Mouse (Mus musculus): Measurements from ENCODE around the gene Plekhm3. TPM values are rescaled to one million over a fixed set of nuclear protein-coding genes. Genes with fewer than 3 reads are reported as not detected.

Gene Plekhm3
- polyA plus RNA-seq, 1 experiment from 2014 or later, result 7.8 TPM

DNA sequence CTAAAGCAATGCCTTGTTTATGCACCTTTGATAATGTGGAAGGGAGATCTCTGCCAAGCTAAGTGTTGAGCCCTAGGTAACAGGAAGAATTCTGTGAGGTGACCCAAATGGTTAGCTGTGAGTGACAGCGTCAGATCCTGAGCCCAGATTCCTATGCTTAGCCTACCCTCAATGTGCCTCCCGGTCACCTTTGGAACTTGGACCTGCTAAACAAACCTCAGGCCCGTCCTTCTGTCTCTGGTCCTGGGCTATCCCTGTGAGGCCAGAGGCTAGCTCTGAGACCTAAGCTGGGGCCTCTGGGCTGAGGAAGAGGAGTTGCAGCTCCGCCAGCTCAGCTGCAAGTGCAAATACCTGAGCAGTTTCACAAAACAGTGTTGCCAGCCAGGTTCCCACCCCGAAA is 202.0 kb downstream of the Plekhm3 start:
- H3K27me3 ChIP-seq, result 0 out of 2 replicates have a peak, but pooled peaks cover 4% of the 10 kb centered on the region
- ATAC-seq (replicated peaks; ENCODE audit: low FRiP score), result no peak
- no peak overlapping the region for H3K4me2 ChIP-seq
- no peaks in the 10 kb centered on the region for H3K36me3 ChIP-seq
- no peak overlapping the region for H3K4me3 ChIP-seq (replicated peaks)
- 88% methylated on average over 5 of the region's 5 CpGs for WGBS
- no peak overlapping the region for H3K27ac ChIP-seq
- no peaks in the 10 kb centered on the region for H3K9me3 ChIP-seq (replicated peaks)
- no peak overlapping the region for H3K9ac ChIP-seq
- H3K4me1 ChIP-seq, result peaks cover 11% of the 10 kb centered on the region; the same call in 1 of the 2 replicates

DNA sequence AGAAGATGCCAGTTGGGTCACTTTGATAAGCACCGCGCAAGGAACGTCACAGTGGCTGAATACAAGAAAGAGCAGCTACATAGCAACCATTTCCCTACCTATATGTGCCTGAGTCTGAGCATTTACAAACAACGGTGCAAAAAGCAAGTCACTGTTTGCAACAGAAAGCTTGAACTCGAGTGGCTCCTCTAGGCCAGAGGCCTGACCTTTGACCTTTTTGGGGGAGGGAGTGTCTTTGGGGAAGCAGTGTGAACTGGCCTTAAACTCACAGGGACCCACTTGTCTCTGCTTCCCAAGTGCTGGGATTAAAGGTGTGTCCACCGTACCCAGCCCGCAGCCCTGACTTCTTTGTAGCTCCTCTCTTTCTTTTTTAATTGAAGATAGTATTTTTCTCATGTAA is 203.0 kb downstream of the Plekhm3 start:
- Histone ChIP-seq H3K36me3 (no peaks in the 10 kb centered on the region), H3K27me3 (0 out of 2 replicates have a peak, but pooled peaks cover 4% of the 10 kb centered on the region), H3K9ac (no peak overlapping the region), H3K4me1 (peaks cover 11% of the 10 kb centered on the region; the same call in 1 of the 2 replicates), H3K4me2 (no peak overlapping the region), H3K9me3 (replicated peaks) (no peaks in the 10 kb centered on the region), H3K27ac (no peak overlapping the region), H3K4me3 (replicated peaks) (no peak overlapping the region)
- WGBS, result 75% methylated on average over 7 of the region's 7 CpGs
- no peak for ATAC-seq (replicated peaks; ENCODE audit: low FRiP score)

DNA sequence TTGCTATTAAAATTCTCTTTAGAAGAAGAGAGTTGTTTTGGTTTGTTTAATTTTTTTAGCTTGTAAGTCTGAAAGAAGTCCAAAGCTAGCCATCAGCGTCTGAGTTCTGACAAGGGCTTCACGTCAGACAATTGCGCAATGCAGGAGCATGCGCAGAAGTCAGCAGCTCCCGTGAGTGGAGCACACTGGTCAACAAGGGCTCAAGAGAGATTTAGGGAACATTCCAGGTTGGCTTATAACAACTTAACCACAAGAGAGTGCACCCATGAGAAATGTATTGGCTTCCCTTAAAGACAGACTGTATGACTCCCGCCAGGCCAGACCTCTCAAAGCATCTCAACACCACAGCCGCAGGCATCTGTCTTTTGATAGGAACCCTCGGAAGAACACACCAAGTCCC is 203.5 kb downstream of the Plekhm3 start:
- H3K36me3 ChIP-seq, result no peaks in the 10 kb centered on the region
- H3K9me3 ChIP-seq (replicated peaks), result no peaks in the 10 kb centered on the region
- H3K27ac ChIP-seq, result no peak overlapping the region
- no peak overlapping the region for H3K4me3 ChIP-seq (replicated peaks)
- ATAC-seq (replicated peaks; ENCODE audit: low FRiP score), result no peak
- H3K27me3 ChIP-seq, result peaks cover 8% of the 10 kb centered on the region; the same call in 1 of the 2 replicates
- WGBS, result 90% methylated on average over 8 of the region's 8 CpGs
- H3K4me1 ChIP-seq, result peaks cover 11% of the 10 kb centered on the region; the same call in 1 of the 2 replicates
- no peak overlapping the region for H3K4me2 ChIP-seq
- H3K9ac ChIP-seq, result no peak overlapping the region

DNA sequence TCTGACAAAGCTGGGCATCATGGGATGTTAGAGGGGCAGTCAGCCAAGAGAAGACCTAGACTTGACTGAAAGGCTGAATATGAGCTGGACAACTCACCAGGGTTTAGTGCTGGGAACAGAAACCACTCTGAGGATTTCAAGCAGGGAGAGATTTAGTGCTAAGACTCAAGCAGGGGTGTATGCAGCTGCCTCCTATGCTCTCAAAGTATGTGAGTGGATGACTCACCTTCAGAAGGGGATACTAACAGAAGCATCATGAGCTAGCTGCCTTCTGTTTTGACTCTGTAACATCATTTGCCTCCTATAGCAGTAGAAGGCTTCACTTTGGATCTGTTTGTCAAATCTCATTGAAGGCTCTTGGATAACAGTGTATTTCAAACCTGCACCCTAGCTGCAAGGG is 212.0 kb downstream of the Plekhm3 start:
- H3K4me2 ChIP-seq, result no peak overlapping the region
- no peaks in the 10 kb centered on the region for H3K36me3 ChIP-seq
- H3K4me3 ChIP-seq (replicated peaks), result no peak overlapping the region
- H3K4me1 ChIP-seq, result no peaks in the 10 kb centered on the region
- no peak for ATAC-seq (replicated peaks; ENCODE audit: low FRiP score)
- H3K9me3 ChIP-seq (replicated peaks), result no peaks in the 10 kb centered on the region
- H3K9ac ChIP-seq, result no peak overlapping the region
- peaks cover 4% of the 10 kb centered on the region; the same call in 1 of the 2 replicates for H3K27me3 ChIP-seq
- no peak overlapping the region for H3K27ac ChIP-seq

DNA sequence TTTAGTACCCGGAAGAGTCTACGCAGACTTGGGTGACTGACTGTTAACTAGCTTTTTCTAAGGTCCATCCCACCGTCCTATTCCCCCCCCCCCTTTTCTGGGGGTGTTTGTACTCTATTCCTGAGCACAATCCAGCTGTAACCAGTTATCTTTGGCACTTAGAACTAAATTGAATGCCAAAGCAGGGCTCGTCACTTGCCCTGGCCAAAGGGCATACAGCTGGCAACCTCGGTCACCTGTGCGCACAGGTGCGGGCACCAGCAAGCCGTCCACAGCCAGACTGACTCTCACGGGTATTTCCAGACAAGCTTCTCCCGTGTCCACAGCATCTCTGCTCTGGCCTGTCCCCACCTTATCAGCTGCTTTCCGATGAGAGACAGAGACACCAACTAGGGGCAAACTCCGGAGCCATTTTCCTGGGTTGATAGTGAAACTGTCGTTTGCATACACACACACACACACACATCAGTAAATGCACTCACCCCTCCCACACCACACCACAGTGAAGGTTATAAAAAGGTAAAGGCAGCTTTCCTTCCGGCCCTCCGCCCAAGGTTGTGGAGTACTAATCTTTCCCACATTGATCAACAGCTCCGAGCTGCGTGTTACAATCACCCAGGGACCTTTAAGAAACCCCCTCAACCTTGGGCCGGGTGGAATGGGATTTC is 213.7 kb downstream of the Plekhm3 start:
- Histone ChIP-seq H3K4me2 (no peak overlapping the region), H3K4me3 (replicated peaks) (no peak overlapping the region), H3K36me3 (no peaks in the 10 kb centered on the region), H3K9ac (no peak overlapping the region), H3K9me3 (replicated peaks) (no peaks in the 10 kb centered on the region), H3K27ac (no peak overlapping the region), H3K4me1 (peaks cover 17% of the 10 kb centered on the region), H3K27me3 (no peaks in the 10 kb centered on the region; the same call in 1 of the 2 replicates)
- WGBS, result 86% methylated on average over 18 of the region's 18 CpGs
- no peak for ATAC-seq (replicated peaks; ENCODE audit: low FRiP score)

GRCm38 (mm10) chr1:64738661-64739082 is 218.0 kb downstream of the Plekhm3 start:
- Histone ChIP-seq H3K4me2 (peak overlapping the region; percentile 96), H3K9me3 (replicated peaks) (no peaks in the 10 kb centered on the region), H3K4me3 (replicated peaks) (peak overlapping the region; percentile 60), H3K9ac (peak overlapping the region; percentile 44; the same call in 1 of the 2 replicates), H3K4me1 (peaks cover 42% of the 10 kb centered on the region), H3K27ac (peak overlapping the region; percentile 92), H3K27me3 (peaks cover 24% of the 10 kb centered on the region), H3K36me3 (no peaks in the 10 kb centered on the region; the same call in 1 of the 2 replicates)
- no peak for ATAC-seq (replicated peaks; ENCODE audit: low FRiP score)
- WGBS, result 0% methylated on average over 14 of the region's 14 CpGs

DNA sequence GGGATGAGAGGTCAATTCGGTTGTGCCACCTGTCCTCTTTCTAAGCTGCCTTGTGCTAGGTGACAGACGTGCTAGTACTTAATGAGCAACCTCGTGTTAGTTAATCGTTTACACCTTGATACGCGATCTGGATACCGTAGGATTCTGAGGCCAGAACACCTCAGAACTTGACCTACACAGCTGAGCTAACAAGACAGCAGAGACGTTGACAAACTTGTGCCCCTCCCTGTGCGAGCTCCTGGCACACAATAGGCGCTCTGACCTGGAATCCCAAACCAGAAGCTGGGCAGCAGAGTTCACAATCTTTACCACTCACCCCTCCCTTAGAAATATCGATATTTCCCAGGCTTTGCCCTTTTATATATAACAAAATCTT is 218.5 kb downstream of the Plekhm3 start:
- ATAC-seq (replicated peaks; ENCODE audit: low FRiP score), result peak; percentile 41
- WGBS, result under 1% methylated on average over 11 of the region's 11 CpGs

GRCm38 (mm10) chr1:64737502-64738179 is 219.0 kb downstream of the Plekhm3 start, which contains the start of gene Fzd5:
Gene Fzd5, minus strand, starts transcription at chr1:64737751.
- peak within 1 kb of the TSS; percentile 92 for H3K27ac ChIP-seq
- peaks cover 45% of the 10 kb centered on the region for H3K4me1 ChIP-seq
- under 1% methylated on average over 55 of the region's 73 CpGs for WGBS
- no peaks in the 10 kb centered on the region; the same call in 1 of the 2 replicates for H3K36me3 ChIP-seq
- ATAC-seq (replicated peaks; ENCODE audit: low FRiP score), result peak; percentile 97
- peak within 1 kb of the TSS; percentile 66 for H3K9ac ChIP-seq
- H3K9me3 ChIP-seq (replicated peaks), result no peaks in the 10 kb centered on the region
- H3K4me2 ChIP-seq, result peak within 1 kb of the TSS; percentile 96
- peaks cover 28% of the 10 kb centered on the region for H3K27me3 ChIP-seq
- peak within 1 kb of the TSS; percentile 60 for H3K4me3 ChIP-seq (replicated peaks)

More for the DNA sequence above, 218.5 kb downstream of the Plekhm3 start:
- Histone ChIP-seq H3K9me3 (replicated peaks) (no peaks in the 10 kb centered on the region), H3K36me3 (no peaks in the 10 kb centered on the region; the same call in 1 of the 2 replicates), H3K9ac (peak overlapping the region; percentile 44; the same call in 1 of the 2 replicates), H3K4me3 (replicated peaks) (peak overlapping the region; percentile 60), H3K27ac (peak overlapping the region; percentile 92), H3K4me2 (peak overlapping the region; percentile 96), H3K27me3 (peaks cover 28% of the 10 kb centered on the region), H3K4me1 (peaks cover 42% of the 10 kb centered on the region)

- H3K4me2 ChIP-seq, result peak overlapping the region; percentile 96
- H3K4me3 ChIP-seq (replicated peaks), result peak overlapping the region; percentile 60
- peaks cover 50% of the 10 kb centered on the region for H3K4me1 ChIP-seq
- peaks cover 32% of the 10 kb centered on the region for H3K27me3 ChIP-seq
- H3K27ac ChIP-seq, result peak overlapping the region; percentile 82
- peak overlapping the region; percentile 66 for H3K9ac ChIP-seq
- no peaks in the 10 kb centered on the region; the same call in 1 of the 2 replicates for H3K36me3 ChIP-seq
- ATAC-seq (replicated peaks; ENCODE audit: low FRiP score), result peak; percentile 1; the same call in 1 of the 2 replicates
- WGBS, result under 1% methylated on average over 55 of the region's 56 CpGs
- H3K9me3 ChIP-seq (replicated peaks), result no peaks in the 10 kb centered on the region
Observed at GRCm38 (mm10) chr1:64736681-64737501, 219.7 kb downstream of the Plekhm3 start.
